Mouse (Mus musculus): ENCODE data around the gene Rundc1.
"Not testable (repeated sequence)": the region's sequence is repeated elsewhere in the genome, so short reads cannot be mapped to it uniquely, and the experiment has no call there.

Rundc1 gene

DNA sequence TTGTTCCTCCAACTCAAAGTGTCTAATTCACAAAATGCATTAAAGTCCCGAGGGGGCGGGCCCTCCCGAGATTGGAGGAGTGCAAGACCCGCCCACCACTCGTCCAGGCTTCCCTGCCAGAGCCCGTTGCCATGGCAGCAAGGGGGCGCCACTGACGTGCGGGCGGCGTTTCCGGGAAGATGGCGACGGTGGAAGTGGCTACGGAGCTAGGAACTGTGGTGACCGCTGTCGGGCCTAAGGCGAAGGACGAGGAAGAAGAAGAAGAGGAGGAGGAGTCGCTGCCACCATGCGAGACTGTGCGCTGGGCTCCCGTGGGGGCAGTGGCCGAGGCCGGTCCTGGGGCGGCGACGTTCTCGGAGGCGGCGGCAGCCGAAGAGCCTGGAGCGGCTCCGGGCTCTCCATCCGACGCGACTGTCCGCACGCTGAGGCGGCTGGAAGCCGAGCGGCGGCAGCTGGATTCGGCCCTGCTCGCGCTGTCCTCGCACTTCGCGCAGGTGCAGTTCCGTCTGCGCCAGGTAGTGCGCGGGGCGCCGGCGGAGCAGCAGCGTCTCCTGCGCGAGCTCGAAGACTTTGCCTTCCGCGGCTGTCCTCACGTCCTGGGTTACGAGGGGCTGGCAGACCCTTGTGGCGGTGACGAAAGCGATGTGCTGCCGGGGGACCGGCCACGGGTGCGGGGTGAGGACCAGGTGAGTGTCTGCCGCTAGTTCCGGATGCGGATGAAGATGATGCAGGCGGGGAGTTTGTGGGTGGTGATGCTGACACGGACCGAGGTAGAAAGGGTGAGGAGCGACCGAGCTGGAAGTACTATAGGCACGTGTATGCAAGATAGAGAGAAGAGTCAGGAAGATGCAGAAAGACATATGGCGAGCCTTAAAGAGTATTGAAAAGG lies at the start of gene Rundc1, which contains the start of gene Ptges3l:
Gene Rundc1, plus strand, starts transcription at position 161 of the 889 bp plus-strand sequence.
Gene Ptges3l, minus strand, starts transcription at position 409 of the 889 bp plus-strand sequence.
- peak; percentile 98 for DNase-seq

DNA sequence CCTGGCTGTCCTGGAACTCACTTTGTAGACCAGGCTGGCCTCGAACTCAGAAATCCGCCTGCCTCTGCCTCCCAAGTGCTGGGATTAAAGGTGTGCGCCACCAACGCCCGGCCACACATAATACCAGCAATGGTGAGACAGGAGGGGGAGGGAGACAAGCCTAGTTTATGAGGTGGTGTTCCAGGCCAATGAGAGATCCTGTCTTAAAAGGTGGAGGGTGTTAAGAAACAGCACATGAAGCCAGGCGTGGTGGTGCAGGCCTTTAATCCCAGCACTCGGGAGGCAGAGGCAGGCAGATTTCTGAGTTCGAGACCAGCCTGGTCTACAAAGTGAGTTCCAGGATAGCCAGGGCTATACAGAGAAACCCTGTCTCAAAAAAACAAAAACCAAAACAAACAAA lies 46.7 kb upstream of the Rundc1 start:
- DNase-seq, result not testable (repeated sequence)

DNA sequence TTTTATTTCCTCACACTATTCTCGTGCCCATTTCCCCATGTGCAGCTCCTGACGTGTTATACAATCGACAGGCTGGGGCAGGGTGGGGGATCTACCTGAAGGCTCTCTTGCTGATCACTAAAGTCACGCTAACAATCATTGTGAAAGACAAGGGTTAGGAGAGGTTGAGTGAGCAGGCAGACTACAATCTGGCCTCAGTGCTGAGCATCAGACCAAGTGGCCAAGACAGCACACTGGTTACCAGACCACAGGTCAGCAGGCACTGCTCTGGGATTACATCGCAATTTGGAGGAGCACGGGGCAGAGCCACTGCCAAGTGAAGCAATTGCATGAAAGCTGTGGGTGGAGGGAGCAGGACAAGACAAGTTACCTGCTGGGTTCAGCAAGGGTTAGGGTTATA lies 46.0 kb upstream of the Rundc1 start:
- no peak for DNase-seq

DNA sequence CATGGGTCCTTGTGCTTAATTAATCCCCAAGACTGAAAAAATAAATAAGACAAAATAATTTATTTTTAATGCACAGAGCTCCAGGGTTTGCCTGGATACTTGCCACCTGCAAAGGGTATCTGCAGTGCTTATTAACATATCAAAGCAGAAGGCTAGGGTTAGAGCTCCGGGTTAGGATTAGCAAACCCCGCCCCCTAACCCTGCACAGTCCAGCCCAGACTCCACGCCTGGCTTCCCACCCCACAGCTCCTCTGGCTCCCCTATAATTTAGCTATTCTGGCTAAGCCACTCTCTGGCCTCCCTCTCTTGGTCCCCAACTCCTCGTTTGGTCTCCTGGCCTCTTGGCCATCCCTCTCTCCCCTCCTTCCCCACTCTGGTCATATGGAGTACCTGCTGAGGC lies 43.1 kb upstream of the Rundc1 start:
- DNase-seq, result no peak

DNA sequence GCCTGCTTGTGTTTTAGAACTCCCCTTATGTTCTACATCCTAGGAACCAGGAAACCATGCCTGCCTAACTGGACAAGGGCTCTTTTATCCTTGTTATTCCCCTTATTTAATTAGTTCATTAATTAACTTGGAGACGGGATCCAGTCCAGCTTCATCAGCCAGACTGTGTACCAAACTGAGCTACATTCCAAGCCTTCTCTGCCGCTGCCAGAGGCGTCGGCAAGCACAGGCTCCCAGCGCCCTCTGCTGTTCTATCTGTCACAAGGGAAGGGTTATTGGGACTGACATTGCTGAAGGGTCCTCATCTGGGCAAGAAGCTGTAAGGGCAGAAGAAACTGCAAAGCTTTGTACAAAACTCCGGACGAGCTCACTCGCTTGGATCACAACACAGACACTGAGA lies 29.8 kb upstream of the Rundc1 start:
- DNase-seq, result peak; percentile 56 to 64

DNA sequence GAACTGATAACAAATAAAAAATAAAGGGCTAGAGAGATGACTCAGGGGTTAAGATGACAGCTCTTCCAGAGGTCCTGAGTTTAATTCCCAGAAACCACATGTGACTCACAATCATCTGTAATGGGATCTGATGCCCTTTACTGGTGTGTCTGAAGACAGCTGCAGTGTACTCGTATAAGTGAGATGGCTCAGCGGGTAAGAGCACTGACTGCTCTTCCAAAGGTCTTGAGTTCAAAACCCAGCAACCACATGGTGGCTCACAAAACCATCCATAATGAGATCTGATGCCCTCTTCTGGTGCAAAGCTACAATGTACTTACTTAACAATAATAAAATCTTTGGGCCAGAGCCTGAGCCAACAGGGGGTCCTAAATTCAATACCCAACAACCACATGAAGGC lies 9.6 kb upstream of the Rundc1 start:
- DNase-seq, result no peak

DNA sequence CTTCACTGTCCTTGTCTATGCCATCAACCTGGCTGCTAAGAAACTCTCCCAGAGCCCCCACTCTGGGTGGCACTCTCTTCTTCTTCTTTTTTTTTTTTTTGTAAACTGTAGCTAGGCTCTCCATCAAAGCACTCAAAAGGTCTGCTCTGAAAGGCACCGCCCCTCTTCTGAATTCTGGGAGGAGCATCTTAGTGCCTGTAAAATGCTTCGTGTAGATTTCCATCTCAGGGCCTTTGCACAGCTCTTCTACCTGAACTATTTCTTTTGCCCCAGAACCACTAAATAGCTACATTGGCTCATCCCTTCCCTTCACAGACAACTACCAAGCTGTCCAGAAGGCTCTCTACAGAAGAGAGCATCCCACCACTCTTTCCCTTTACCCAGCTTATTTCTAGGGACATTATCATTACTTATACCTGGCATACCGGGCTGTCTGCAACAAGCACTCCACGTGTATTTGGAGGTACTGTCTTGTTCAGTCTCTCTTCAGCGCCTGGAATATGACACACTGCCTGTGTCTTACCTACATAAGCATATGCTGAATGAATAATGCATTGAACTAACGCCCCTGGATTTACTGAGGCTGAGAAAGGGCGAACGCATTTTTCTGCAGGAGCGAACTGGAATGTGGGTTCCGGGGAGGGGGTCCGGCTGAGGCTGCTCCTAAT lies 8.3 kb upstream of the Rundc1 start:
- no peak for DNase-seq

DNA sequence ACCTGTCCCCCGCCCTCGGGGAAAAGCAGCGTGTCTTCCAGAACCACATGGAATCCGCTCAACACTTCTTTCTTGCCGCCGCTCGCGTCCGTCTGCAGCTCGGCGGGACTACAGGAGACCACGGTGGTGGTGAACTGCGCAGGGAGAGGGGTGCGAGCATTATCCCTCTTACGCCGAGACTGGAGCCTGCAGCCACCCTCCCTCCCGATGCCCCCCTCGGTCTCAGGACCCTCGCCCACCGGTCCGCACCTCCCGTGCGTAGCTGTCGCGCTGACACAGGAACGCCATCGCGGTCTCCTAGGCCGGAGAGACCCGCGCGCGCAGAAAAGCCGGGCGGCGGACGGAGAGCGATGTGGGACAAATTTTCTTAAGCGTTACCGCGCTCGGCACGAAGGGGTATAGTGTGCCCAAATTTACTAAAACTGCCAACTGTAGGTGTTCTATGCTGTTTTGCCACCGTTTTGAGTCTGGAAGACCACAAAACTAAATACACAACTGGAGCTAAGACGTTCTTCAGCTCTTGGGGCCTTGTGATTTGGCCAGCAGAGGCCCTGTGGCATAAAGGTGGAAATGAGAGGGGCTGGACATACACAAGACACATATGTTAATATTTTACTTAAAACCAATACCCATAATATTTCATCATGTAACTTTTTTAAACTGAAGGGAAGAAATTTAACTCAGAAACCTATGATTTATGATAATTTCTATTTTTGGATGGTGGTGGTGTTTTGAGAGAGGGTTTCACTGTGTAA lies 7.6 kb upstream of the Rundc1 start, which contains the start of gene Aarsd1:
Gene Aarsd1, minus strand, starts transcription at position 515 of the 755 bp plus-strand sequence.
- DNase-seq, result peak; percentile 85 to 94

DNA sequence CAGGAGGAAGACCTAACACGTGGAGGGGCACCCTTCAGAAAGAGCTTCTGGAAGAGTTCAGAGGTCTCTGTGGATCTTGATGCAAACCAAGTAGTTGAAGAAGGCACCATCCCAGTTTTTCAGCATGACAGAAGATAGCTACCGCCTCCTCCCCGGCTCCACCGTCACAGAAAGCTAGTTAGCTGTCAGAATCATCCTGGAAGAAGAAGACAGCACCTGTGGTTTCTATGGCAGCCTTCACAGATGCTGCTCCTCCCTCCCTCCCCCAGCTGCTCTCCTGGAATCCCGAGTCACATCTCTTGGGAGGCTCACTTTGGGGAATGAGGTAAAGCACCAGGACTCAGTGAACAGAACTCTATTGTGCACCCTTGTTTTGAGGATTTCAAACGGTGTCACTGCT lies 5.9 kb upstream of the Rundc1 start:
- DNase-seq, result no peak

DNA sequence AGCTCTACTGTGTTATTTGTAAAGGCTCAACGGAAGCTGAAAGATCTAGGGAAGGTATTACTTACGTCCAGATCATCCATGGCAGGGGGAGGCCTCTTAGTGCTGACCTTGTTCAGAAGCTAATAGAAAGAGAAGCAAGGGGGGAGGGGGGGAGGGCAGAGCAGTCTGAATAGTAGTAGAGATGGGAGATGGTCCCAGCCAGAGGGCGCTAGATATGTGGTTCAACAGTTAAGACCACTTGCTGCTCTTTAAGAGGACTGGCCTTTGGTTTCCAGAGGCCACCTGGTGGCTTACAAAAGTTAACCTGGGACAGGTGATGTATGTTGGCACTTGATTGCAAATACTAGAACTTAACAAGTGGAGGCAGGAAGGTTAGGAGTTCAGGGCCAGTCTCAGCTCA lies 5.3 kb upstream of the Rundc1 start:
- DNase-seq, result no peak

DNA sequence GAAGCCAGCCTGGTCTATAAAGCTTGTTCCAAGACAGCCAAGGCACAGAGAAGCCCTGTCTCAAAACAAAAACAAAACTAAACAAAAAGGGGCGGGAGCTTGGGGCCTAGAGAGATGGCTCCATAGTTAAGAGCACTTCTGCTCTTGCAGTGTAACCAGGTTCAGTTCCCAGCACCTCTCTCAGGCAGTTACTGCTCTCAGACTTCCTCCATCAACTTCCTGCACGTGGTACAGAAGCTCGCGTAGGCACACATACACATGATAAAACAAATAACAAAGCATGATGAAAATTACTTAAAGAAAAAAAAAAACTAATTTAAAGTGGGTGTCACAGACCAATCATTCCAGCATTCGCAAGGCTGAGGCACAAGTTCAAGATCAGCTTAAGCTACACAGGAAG lies 4.7 kb upstream of the Rundc1 start:
- DNase-seq, result no peak

DNA sequence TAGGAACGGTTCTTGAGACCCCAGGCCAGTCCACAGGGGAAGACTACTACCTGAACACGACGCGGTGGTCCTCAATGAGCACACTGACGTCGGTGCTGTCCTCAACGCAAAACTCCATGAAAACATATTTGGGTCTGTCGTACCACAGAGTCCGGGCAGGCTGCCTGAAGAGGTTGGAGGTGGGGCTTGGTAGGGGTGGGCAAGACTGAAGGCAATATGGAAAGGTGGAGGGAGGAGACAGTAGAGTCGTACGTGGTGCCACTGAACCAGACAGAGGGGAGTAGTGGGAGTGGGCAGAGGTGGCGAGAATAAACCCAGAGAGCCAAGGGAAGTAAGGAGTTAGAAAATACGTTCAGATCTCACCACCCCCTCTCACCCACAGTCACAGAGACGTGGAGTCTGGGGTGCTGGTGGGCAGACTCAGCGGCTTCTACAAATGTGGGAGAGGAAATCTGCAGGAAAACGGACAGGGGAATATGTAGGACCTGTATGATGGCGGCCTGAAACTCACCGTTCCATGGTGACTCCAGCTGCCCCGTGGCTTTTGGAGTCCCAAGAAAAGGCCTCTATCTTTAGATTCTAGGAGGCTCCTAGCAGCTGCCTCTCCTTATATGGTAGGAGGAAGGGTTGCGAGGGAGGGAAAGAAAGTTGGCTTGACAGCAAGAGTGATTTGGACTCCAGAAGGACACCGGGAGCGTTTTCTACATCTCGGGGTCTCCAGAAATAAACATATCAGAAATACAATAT lies 607 bp upstream of the Rundc1 start, which contains the start of gene Gm27029:
Gene Gm27029, minus strand, starts transcription at position 692 of the 747 bp plus-strand sequence.
- peak in 1 of 2 experiments; percentile 21 for DNase-seq

DNA sequence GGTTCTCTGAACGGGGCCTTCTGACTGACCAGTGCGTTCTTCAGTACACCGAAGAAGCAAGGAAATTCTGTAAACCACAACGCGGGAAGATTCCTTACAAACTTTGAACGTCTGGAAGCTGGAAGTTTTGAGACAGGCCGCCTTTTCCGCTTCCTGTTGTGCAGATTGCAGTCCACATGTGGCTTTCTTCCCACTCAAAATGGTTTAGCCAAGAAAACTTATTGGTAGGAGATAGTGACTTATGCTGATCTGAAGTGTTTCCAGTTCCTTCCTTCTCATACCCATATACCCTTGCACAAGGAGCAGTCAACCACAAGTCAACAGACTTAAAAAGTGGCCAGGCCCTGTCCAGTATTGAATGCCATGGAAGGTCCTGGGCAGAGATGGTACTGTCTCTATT lies 1.3 kb downstream of the Rundc1 start:
- DNase-seq, result no peak

DNA sequence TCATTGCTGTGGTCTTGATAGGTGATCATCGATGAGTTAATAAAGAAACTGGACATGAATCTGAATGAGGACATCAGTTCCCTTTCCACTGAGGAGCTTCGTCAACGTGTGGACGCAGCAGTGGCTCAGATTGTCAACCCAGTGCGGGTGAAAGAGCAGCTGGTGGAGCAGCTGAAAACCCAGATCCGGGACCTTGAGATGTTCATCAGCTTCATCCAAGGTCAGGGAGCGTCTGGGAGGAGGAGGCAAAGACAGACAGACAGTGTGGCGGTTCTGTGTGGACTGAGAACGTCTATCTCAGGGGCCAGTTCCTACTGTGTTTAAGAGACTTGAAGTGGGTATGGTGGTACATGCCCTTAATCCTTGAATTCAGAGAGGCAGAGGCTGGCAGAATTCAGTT lies 6.4 kb downstream of the Rundc1 start:
- DNase-seq, result no peak

DNA sequence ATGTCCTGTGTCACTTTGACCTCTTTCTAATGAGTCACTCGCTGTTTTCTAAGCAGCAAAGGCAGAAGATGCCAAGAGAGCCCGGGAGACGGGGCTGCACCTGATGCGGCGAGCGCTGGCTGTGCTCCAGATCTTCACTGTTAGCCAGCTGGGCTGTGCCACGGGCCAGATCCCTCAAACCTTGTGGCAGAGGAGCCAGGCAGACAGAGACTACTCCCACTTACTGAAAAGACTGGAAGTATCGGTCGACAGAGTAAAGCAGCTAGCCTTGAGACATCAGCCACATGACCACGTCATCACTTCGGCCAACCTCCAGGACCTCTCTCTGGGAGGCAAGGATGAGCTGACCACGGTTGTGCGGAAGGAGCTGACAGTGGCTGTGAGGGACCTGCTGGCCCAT lies 8.5 kb downstream of the Rundc1 start:
- peak; percentile 64 to 66 for DNase-seq

DNA sequence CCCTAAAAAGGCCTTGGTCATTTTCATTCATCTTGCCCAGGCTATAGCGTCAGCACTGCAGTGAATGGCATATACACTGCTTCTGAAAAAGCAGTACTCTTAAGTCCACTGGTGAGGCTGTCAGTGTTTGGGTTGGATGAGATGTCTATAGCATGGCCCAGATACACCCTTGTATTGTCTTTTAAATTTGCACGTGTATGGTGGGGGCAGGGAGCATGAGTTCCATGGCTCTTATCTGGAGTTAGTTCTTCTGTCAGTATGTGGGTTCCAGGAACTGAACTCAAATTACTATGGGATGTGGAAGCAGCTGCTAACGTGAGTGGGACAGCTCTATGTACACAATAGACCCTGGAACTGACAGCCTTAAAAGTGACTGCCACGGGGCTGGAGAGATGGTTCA lies 10.9 kb downstream of the Rundc1 start:
- no peak for DNase-seq

DNA sequence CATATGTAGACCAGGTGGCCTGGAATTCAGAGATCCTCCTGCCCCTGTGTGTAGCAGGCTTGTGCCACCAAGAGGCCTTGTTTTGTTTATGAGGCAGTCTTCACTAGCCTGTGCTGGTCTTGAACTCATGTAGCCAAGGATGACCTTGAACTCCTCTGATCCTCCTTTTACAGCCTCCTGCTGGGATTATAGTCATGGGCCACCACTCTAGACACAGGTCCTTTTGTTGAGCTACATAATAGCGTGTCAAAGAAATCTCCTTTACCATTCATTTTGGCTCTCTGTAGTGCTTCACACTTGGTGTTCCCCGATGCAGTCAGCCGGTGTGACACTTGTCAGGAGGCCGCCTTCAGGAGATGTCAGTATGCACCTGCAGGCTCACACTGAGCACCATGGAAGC lies 12.0 kb downstream of the Rundc1 start:
- no peak for DNase-seq

DNA sequence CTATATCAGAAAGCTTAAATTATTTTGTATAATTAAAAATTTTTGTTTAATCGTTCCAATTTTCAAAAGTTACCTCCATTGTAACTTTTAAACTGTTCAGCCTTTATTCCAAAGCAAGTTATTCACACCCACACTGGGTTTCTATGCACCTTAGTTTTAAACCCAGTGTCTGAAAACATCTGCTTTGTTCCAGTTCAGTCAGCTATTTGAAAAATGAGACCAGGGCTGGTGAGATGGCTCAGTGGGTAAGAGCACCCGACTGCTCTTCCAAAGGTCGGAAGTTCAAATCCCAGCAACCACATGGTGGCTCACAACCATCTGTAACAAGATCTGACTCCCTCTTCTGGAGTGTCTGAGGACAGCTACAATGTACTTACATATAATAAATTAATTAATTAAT lies 13.1 kb downstream of the Rundc1 start:
- not testable (repeated sequence) for DNase-seq

DNA sequence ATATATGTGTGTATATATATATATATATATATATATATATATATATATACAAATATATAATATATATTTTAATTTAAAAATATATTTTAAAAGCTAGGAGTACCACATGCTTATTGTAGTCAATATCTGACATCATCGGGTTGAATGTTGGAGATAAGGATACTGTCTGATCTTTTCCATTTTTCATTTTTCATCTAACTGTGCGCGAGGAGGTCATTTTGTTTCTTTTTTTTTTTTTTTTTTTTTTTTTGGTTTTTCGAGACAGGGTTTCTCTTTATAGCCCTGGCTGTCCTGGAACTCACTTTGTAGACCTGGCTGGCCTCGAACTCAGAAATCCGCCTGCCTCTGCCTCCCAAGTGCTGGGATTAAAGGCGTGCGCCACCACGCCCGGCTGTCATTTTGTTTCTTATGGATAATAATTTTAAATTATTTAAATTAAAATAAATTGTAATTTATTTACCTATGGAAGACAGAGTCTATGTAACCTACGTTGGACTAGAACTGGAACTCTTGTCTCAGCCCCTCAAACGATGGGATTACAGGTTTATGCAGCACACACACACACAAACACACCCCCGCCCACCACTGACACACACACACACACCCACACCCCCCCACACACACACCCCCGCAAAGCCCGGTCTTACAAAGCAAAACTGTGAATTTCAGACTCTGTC lies 16.7 kb downstream of the Rundc1 start:
- DNase-seq, result not testable (repeated sequence)

DNA sequence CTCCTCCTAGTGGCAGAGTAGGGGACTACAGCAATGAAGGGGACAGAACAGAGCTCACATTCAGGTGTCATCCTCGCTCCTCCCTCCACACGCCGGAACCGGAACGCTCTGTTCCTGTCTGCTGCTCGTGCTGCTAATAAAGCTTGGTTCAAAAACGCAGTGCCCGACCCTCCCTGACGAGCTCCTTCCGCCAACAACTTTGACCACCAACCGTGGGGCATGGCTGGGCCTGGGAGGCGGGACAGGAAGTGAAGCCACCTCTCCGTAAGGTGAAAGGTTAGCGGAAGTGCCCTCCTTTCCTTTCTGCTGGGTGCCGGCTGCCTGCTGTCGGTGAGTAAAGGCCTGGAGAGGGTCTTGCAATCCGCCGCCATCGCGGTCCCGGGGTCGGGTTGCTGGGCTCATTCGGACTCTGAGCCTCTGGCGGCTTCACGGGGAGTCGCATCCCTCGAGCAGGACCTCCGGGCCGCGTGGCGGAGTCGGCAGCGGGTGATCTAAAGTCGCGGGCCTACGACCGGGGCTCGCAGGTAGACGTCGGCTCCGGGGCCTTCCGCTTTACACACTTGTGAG lies 17.3 kb downstream of the Rundc1 start, which contains the start of gene Rpl27:
Gene Rpl27, plus strand, starts transcription at position 172 of the 567 bp plus-strand sequence.
- peak; percentile 94 to 99 for DNase-seq

DNA sequence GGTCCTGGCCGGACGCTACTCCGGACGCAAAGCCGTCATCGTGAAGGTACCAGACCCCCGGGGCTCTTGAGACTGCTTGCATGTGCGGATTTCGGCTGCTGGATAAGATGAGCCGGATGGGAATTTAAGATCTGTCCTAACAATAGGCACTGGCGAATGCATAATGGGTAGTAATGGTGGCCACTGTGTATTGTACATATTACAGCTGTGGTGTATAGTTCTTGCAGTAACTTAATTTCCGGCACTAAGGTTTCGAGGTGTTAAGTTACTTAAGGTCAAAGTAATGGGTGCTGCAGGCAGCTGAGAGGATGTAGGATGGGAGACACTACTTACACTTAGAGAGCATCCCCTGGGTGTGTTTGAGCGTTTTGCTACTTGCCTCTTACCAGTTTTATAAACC lies 17.9 kb downstream of the Rundc1 start:
- no peak for DNase-seq
